Comparison of ENCODE assay signal across 8 mouse cellular contexts in the genomic region with DNA sequence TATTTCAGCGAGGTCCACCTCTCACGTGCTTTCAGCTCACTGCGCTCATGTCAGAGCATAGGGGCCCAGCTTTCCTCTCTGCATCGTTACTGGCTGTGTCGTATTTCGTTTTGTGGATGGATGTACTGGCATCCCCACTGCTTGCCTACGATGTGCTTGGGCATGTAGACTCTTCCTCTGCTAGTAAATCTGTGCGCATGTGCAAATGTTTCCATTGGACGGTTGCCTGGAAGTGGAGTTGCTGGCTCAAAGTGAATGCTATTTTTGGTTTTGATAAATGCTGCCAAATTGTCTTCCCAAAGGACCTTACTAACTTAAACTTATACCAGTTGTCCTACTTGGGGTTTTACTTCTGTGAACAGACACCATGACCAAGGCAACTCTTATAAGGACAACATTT.
DNase-seq lines count a peak whose midpoint lies in the region; ATAC-seq and TF ChIP-seq lines count a peak whose summit lies in the region.

No protein-coding gene starts in this region.

- 92% methylated on average over 9 of the region's 9 CpGs for WGBS in thymus, adult 2 months

- no peak for ATAC-seq in cerebellum, adult (ENCODE audit: insufficient number of reproducible peaks, low FRiP score, low TSS enrichment)
- no peak for ATAC-seq in erythroblast, adult 5-6 weeks (replicated peaks; ENCODE audit: low FRiP score, poor library complexity, severe bottlenecking)

- no peaks in the 10 kb centered on the region for H3K36me3 ChIP-seq in thymus, adult 2 months (ENCODE audit: control insufficient read depth, insufficient read depth, low read length)

- no peak for TF ChIP-seq CTCF in thymus, adult 2 months (IDR thresholded peaks at IDR 0.05; ENCODE audit: borderline replicate concordance, control insufficient read depth, extremely low read depth, insufficient read depth, low read length, poor library complexity)

- peak; percentile 58 for DNase-seq in cerebellum, adult 11-12 months
- peak; percentile 57 to 64 for DNase-seq in cerebellum, adult 18-20 months
- DNase-seq in heart, adult 8-10 months (ENCODE audit: low spot score) = peak; percentile 94
- peak; percentile 56 to 71 for DNase-seq in layer of hippocampus, postnatal 10 days (ENCODE audit: low spot score in 2 of 2)
- DNase-seq in right cerebral cortex, adult 18-20 months = peak; percentile 72
- no peak for DNase-seq in thymus, adult 2 months

- no peak overlapping the region for H3K4me3 ChIP-seq in thymus, adult 2 months (ENCODE audit: control insufficient read depth, insufficient read depth, low read length)

- no peak for TF ChIP-seq POLR2A in thymus, adult 2 months (IDR thresholded peaks at IDR 0.05; ENCODE audit: control insufficient read depth, extremely low read depth, insufficient read depth, low read length, poor library complexity)

- no peak overlapping the region for H3K27ac ChIP-seq in thymus, adult 2 months (ENCODE audit: control insufficient read depth, insufficient read depth, low read length)

- no peaks in the 10 kb centered on the region for H3K27me3 ChIP-seq in thymus, adult 2 months (ENCODE audit: control insufficient read depth, insufficient read depth, low read length)

- H3K4me1 ChIP-seq in thymus, adult 2 months (replicated peaks; ENCODE audit: control insufficient read depth, insufficient read depth, low read length) = peaks cover 3% of the 10 kb centered on the region; the same call in 1 of the 2 replicates
